Mouse (Mus musculus): ENCODE results near the gene Spata17. TPM values are rescaled to one million over a fixed set of nuclear protein-coding genes. Genes with fewer than 3 reads are reported as not detected.

Gene Spata17
- polyA plus RNA-seq, 1 experiment from 2014 or later = 0.67 TPM

DNA sequence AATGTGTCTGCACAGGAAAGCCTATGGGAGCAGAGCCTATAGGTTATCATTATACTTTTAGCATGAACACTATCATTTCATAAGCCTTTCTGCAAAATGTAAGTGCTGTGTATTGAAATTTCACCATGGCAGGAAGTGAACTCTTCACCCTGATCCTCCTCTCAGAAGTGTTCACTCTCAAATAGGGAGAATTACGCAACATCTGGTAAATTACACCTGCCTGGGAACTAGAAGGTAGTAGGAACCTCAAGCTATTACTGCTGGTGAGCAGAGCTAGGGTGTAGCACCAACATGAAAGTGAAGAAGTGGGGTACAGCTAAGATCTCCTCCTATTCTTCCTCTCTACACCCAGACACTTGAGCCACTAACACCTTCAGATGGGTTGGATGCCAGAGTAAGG, 155.4 kb downstream of the Spata17 start:
- Histone ChIP-seq H3K4me3 (replicated peaks) (no peak overlapping the region), H3K27me3 (replicated peaks) (no peaks in the 10 kb centered on the region), H3K9ac (no peak overlapping the region), H3K9me3 (no peaks in the 10 kb centered on the region), H3K4me2 (no peak overlapping the region), H3K27ac (no peak overlapping the region), H3K4me1 (no peaks in the 10 kb centered on the region), H3K36me3 (no peaks in the 10 kb centered on the region)
- WGBS = 75% methylated on average over 1 of the region's 1 CpGs
- ATAC-seq (ENCODE audit: insufficient read depth, low FRiP score, low read depth) = no peak

DNA sequence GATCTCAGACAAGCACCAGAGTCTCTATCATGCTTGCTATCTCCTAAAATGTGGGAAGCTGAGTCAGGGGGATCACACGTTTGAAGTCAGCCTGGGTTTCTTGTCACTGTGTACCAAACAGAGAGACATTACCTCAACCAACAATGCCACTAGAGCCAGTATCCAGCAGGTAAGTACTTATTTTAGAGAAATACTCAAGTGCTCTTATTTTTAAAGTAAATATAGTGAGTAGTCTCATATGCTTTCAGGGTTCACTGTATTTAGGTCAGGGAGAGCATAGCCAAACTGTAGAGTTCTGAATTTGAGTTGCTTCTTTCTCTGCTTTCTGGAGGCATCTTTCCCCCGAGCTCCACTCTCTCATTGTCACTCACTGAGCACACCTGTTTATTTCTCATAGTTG, 160.9 kb downstream of the Spata17 start:
- H3K9me3 ChIP-seq = no peaks in the 10 kb centered on the region
- H3K36me3 ChIP-seq = no peaks in the 10 kb centered on the region
- H3K4me3 ChIP-seq (replicated peaks) = no peak overlapping the region
- no peak overlapping the region for H3K9ac ChIP-seq
- H3K27ac ChIP-seq = no peak overlapping the region
- no peaks in the 10 kb centered on the region for H3K27me3 ChIP-seq (replicated peaks)
- H3K4me1 ChIP-seq = no peaks in the 10 kb centered on the region
- no peak overlapping the region for H3K4me2 ChIP-seq
- ATAC-seq (ENCODE audit: insufficient read depth, low FRiP score, low read depth) = no peak
- WGBS = 73% methylated on average over 2 of the region's 2 CpGs

DNA sequence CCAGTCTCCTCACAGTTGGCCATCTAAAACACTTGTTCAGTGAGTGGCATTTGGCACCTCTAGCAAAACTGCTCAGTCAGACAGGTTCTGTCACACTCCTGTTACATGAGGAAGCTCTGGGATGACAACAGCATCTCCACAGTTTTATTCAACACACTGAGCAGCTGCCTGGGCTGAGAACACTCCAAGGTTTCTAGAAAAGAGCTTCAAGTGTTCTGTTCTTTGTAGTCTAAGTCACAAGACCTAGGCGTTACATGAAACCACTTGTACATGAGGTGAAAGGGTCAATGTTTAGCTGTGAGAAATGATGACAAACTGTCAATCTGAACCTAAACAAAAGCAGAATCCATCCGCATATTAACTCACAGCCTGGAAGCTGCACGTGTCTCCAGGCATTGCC, 161.4 kb downstream of the Spata17 start:
- H3K36me3 ChIP-seq = no peaks in the 10 kb centered on the region
- ATAC-seq (ENCODE audit: insufficient read depth, low FRiP score, low read depth) = no peak
- no peak overlapping the region for H3K9ac ChIP-seq
- no peak overlapping the region for H3K4me2 ChIP-seq
- H3K27ac ChIP-seq = no peak overlapping the region
- WGBS = 61% methylated on average over 3 of the region's 3 CpGs
- no peak overlapping the region for H3K4me3 ChIP-seq (replicated peaks)
- H3K4me1 ChIP-seq = no peaks in the 10 kb centered on the region
- no peaks in the 10 kb centered on the region for H3K9me3 ChIP-seq
- H3K27me3 ChIP-seq (replicated peaks) = no peaks in the 10 kb centered on the region

DNA sequence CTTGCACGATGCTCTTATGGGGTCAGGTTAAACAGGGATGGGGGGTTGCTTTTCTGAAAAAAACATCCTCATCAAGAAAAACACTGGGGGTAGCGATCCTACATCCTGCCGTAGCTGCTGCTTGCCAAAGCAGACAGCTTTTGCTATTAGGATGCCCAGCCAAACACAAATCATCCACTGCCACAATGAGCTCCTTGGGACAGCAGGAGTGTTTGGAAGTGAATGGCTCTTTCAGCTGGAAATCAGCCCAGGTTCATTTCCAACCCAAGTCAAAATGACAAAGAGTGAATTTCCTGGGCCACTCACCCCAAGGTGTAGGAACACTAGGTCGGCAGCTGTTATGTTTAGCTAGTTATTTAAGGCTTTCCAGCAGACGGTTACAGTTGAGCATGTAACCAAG, 162.7 kb downstream of the Spata17 start:
- H3K4me1 ChIP-seq = no peaks in the 10 kb centered on the region
- H3K9ac ChIP-seq = no peak overlapping the region
- no peak overlapping the region for H3K27ac ChIP-seq
- H3K27me3 ChIP-seq (replicated peaks) = no peaks in the 10 kb centered on the region
- H3K4me3 ChIP-seq (replicated peaks) = no peak overlapping the region
- WGBS = 56% methylated on average over 5 of the region's 5 CpGs
- no peaks in the 10 kb centered on the region for H3K9me3 ChIP-seq
- H3K36me3 ChIP-seq = no peaks in the 10 kb centered on the region
- no peak for ATAC-seq (ENCODE audit: insufficient read depth, low FRiP score, low read depth)
- no peak overlapping the region for H3K4me2 ChIP-seq

DNA sequence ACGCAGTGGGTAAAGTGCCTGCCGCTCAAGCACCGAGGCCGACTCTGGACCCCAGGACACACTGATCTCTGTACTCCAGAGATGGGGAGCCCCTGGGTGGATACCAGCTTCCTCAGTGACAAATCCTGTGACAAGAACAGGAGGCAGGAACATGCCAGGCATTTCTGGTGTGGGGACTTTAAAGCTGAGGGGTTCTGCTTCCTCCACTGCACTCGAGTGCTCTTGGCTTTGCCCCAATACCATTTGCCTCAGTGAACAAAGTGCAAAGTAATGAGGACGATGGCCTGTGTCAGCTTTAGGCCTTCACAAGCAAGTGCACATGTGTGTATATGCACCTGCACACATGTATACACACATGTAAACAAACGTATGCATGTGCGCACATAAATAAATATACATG, 164.0 kb downstream of the Spata17 start:
- no peak for ATAC-seq (ENCODE audit: insufficient read depth, low FRiP score, low read depth)
- H3K27ac ChIP-seq = no peak overlapping the region
- H3K4me3 ChIP-seq (replicated peaks) = no peak overlapping the region
- H3K4me1 ChIP-seq = no peaks in the 10 kb centered on the region
- no peaks in the 10 kb centered on the region for H3K9me3 ChIP-seq
- H3K9ac ChIP-seq = no peak overlapping the region
- no peaks in the 10 kb centered on the region for H3K27me3 ChIP-seq (replicated peaks)
- H3K36me3 ChIP-seq = no peaks in the 10 kb centered on the region
- H3K4me2 ChIP-seq = no peak overlapping the region
- WGBS = 87% methylated on average over 8 of the region's 8 CpGs

DNA sequence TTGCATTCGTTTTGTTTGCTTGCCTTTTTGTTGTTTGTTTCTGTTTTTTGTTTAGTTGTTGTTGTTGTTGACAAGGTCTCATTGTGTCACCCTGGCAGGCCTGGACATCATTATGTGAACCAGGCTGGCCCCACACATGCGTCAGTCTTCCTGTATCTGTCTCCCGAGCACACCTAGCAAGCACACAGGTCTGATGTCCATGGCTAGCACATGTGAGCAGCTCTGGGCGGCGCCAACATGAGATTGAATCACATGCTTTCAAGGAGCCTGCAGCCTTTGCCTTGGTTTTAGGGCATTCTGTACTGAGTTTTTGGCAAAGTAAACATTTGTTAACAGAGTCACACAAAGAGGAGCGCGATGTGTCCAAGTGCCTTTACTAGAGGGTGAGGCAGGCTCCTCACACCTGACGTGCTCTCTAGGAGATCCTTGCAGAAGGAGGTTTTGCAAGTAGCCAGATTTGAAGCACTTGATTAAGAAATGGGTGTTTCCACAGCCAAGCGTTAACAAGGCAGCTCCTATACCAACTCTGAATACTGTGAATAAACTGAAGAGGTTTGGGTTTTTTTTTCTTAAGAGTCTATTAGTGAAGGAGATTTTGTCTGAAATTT, 166.5 kb downstream of the Spata17 start:
- 91% methylated on average over 9 of the region's 9 CpGs for WGBS
- Histone ChIP-seq H3K36me3 (no peaks in the 10 kb centered on the region), H3K4me3 (replicated peaks) (no peak overlapping the region), H3K27me3 (replicated peaks) (no peaks in the 10 kb centered on the region), H3K9ac (no peak overlapping the region), H3K27ac (no peak overlapping the region), H3K4me1 (no peaks in the 10 kb centered on the region), H3K9me3 (no peaks in the 10 kb centered on the region), H3K4me2 (no peak overlapping the region)
- ATAC-seq (ENCODE audit: insufficient read depth, low FRiP score, low read depth) = no peak

DNA sequence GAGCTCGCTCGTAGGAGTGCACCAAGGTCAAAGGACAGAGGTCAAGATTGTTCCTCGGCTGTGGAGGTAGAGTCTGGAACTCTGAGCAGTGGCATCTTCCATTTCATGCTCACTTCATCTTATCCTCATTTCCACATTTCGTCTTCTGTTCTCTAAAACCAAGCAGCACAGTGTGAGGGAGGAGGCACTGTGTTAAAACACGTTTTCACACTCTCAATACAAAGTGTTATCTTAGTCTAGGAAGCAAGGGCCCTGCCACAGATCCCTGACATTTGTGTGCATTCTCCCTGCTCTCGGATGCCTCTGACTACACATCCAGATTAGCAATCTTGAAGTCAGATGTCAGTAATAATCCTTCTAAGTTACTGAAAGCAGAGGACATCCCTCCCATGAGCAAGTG, 170.5 kb downstream of the Spata17 start:
- WGBS = 55% methylated on average over 6 of the region's 6 CpGs
- ATAC-seq (ENCODE audit: insufficient read depth, low FRiP score, low read depth) = no peak
- no peak overlapping the region for H3K4me2 ChIP-seq
- no peaks in the 10 kb centered on the region for H3K4me1 ChIP-seq
- no peaks in the 10 kb centered on the region for H3K36me3 ChIP-seq
- no peaks in the 10 kb centered on the region for H3K9me3 ChIP-seq
- H3K4me3 ChIP-seq (replicated peaks) = no peak overlapping the region
- no peaks in the 10 kb centered on the region for H3K27me3 ChIP-seq (replicated peaks)
- no peak overlapping the region for H3K27ac ChIP-seq
- no peak overlapping the region for H3K9ac ChIP-seq

DNA sequence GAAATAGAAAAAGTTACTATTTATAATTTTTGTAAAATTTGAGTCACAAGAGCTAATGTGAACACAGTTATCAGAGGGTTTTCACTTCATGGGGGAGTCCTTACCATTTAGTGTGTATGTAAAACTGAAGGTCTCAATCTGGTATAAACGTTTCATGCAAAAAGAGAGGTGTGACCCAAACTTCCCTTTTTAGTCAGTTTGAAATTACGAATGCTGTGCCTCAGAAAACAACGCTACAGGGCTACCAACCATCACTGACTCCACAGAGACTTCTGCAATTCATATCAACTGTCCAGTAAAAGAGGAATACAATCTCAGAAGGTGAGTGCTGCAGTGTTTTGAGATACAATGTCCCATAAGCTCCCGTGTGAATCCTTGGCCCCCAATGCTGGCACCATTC, 175.5 kb downstream of the Spata17 start:
- Histone ChIP-seq H3K4me2 (no peak overlapping the region), H3K9ac (no peak overlapping the region), H3K4me3 (replicated peaks) (no peak overlapping the region), H3K36me3 (no peaks in the 10 kb centered on the region), H3K4me1 (no peaks in the 10 kb centered on the region), H3K27ac (no peak overlapping the region), H3K27me3 (replicated peaks) (no peaks in the 10 kb centered on the region), H3K9me3 (no peaks in the 10 kb centered on the region)
- ATAC-seq (ENCODE audit: insufficient read depth, low FRiP score, low read depth) = no peak
- 81% methylated on average over 4 of the region's 4 CpGs for WGBS

DNA sequence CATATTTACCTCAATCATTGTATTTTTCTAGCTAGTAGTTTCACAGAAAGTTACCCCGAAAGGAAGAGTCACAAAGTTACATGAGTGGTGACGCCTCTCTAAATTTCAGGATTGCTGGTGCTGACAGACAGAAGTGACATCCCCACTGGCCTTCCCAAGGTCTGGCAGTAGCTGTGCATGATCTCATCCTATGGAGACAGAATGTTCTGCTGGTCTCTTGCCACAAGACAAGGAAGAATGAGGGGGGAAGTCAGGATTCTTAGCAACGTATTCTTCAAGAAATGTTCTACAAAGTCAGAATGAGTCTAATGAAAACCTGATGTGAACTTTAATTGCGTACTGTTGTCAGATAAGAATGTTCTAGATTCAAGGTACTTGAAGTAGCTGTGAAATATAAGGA, 179.5 kb downstream of the Spata17 start:
- 88% methylated on average over 4 of the region's 4 CpGs for WGBS

DNA sequence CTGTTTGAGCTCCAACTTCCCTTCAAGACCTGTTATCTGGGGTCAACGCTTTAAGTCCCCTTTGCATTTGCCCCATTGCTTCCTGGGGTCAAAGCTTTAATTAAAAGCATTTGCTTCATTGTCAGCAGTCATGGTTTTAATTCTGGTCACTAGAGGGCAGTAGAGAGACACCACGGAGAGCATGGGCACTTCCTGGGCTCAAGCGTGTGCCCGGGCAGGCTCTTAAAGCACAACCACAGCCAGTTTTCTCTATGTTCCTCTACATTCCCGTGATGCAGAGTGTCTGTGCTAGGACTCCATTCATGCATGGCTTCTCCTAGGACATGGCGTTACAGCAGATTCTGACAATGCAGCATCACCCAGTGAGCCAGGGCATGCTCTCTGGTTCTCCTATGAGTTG, 183.5 kb downstream of the Spata17 start:
- no peaks in the 10 kb centered on the region for H3K27me3 ChIP-seq (replicated peaks)
- no peak overlapping the region for H3K4me3 ChIP-seq (replicated peaks)
- no peaks in the 10 kb centered on the region for H3K36me3 ChIP-seq
- H3K9ac ChIP-seq = no peak overlapping the region
- no peaks in the 10 kb centered on the region for H3K9me3 ChIP-seq
- ATAC-seq (ENCODE audit: insufficient read depth, low FRiP score, low read depth) = no peak
- H3K27ac ChIP-seq = no peak overlapping the region
- WGBS = 37% methylated on average over 6 of the region's 6 CpGs
- no peaks in the 10 kb centered on the region for H3K4me1 ChIP-seq
- H3K4me2 ChIP-seq = no peak overlapping the region

More for the DNA sequence above, 179.5 kb downstream of the Spata17 start:
- H3K4me2 ChIP-seq = no peak overlapping the region
- H3K4me3 ChIP-seq (replicated peaks) = no peak overlapping the region
- ATAC-seq (ENCODE audit: insufficient read depth, low FRiP score, low read depth) = no peak
- no peak overlapping the region for H3K27ac ChIP-seq
- no peaks in the 10 kb centered on the region for H3K4me1 ChIP-seq
- H3K9me3 ChIP-seq = no peaks in the 10 kb centered on the region
- H3K36me3 ChIP-seq = no peaks in the 10 kb centered on the region
- no peaks in the 10 kb centered on the region for H3K27me3 ChIP-seq (replicated peaks)
- H3K9ac ChIP-seq = no peak overlapping the region

DNA sequence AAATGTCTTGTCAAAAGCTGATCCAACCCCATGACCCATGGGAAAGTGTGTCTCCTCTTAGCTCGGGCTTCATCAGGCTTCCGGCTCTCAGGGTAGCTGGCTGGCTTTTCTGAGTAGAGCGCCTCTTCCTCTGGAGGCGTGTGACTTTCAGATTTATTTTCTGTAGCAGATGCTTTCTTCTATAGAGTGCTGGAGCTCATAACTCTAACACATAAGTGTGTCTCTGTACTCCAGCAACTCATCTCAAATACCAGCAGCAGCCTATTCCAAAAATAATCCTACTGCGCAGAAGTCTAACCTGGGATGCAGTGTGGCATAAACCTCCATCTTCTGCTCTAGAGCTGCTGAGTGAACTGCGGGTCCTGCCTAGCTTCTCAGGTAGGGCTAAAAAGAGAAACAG, 186.4 kb downstream of the Spata17 start:
- Histone ChIP-seq H3K27me3 (replicated peaks) (no peaks in the 10 kb centered on the region), H3K4me2 (no peak overlapping the region), H3K36me3 (no peaks in the 10 kb centered on the region), H3K4me1 (no peaks in the 10 kb centered on the region), H3K9me3 (no peaks in the 10 kb centered on the region), H3K4me3 (replicated peaks) (no peak overlapping the region), H3K27ac (no peak overlapping the region), H3K9ac (no peak overlapping the region)
- no peak for ATAC-seq (ENCODE audit: insufficient read depth, low FRiP score, low read depth)
- 85% methylated on average over 6 of the region's 6 CpGs for WGBS

DNA sequence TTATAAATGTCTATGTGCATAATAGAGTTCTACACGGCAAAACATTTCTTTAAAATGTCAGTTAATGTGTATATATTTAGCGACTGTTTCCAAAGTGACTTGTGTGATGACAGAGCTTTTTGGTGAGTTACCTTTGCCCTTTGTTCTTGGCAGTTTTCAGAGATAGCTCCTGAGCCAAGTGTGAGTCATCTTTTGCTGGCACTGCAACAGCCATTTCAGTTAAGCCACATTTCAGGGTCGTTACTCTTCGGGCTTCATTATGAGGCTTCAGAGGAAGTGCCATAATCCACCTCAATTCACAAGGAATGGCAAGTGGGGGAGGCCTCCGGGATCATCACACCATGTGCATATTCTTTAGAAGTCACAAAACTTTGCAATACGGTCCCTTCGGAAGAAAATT, 195.3 kb downstream of the Spata17 start:
- ATAC-seq (ENCODE audit: insufficient read depth, low FRiP score, low read depth) = no peak

DNA sequence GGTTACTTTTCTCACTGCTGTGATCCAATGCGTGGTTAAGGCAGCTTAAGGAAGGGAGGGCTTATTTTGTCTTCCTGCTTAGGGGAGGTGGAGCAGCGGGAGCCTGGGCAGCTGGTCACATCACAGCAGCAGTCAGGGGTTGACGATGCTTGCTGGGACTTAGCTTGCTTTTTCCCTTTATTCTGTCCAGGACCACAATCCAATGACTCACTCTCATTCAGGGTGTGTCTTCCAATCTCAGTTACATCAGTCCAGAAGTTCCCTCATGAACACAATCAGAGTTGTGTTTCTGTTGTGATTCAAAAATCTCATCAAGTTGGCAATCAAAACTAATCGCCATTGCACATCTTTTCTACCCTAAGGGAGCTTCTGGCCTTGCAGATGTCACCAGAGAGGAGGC, 199.1 kb downstream of the Spata17 start:
- ATAC-seq (ENCODE audit: insufficient read depth, low FRiP score, low read depth) = no peak

More for the DNA sequence above, 195.3 kb downstream of the Spata17 start:
- Histone ChIP-seq H3K27me3 (replicated peaks) (no peaks in the 10 kb centered on the region), H3K27ac (no peak overlapping the region), H3K9me3 (no peaks in the 10 kb centered on the region), H3K9ac (no peak overlapping the region), H3K36me3 (no peaks in the 10 kb centered on the region), H3K4me3 (replicated peaks) (no peak overlapping the region), H3K4me1 (no peaks in the 10 kb centered on the region), H3K4me2 (no peak overlapping the region)
- 58% methylated on average over 7 of the region's 7 CpGs for WGBS

More for the DNA sequence above, 199.1 kb downstream of the Spata17 start:
- Histone ChIP-seq H3K27me3 (replicated peaks) (no peaks in the 10 kb centered on the region), H3K4me1 (no peaks in the 10 kb centered on the region), H3K4me2 (no peak overlapping the region), H3K9ac (no peak overlapping the region), H3K4me3 (replicated peaks) (no peak overlapping the region), H3K27ac (no peak overlapping the region), H3K36me3 (no peaks in the 10 kb centered on the region), H3K9me3 (no peaks in the 10 kb centered on the region)
- WGBS = 47% methylated on average over 4 of the region's 4 CpGs

Measured in stomach, embryonic 15.5 days (tissue).